Mouse (Mus musculus) c-Kit-positive CD71-positive TER-119-positive erythroid progenitor cells, embryonic 14.5 days (primary cell): ENCODE measurements around the gene A730009L09Rik.

Experiments used
- DNase-seq: peaks from one replicate; pipeline ENCODE4 v3.0.0-alpha.2; 2013; ENCODE audit warnings: low spot score

The A730009L09Rik gene

GRCm38 (mm10) chr16:84560279-84560602, 45.3 kb downstream of the A730009L09Rik start:
- DNase-seq: no peak
